Mouse (Mus musculus) cerebellum, adult 9-11 months (tissue): ENCODE results near the gene Dlec1.
A peak's percentile ranks its signal among the peaks of the same experiment; 100 is the strongest.

Experiments used
- DNase-seq: peaks from one replicate; pipeline ENCODE4 v3.0.0; 2022

Gene Dlec1

DNA sequence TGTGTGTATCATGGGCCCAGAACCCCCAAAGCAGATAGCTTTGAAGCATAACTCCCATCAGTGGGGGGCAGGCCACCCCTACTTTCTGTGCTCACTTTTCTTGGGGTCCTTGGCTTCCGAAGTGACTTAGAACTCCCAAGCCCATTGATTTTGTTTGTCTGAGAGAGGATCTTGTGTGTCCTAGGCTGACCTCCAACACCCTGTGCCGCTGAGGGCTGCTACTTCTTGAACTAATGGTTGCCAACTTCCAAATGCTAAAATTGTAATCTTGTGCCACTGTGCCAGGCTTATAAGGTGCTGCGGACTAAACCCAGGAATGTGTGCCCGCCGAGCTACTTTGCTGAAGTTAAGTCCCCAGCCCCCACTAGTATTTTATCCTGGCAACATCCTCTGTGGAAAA is 11.8 kb upstream of the Dlec1 start:
- DNase-seq: no peak

DNA sequence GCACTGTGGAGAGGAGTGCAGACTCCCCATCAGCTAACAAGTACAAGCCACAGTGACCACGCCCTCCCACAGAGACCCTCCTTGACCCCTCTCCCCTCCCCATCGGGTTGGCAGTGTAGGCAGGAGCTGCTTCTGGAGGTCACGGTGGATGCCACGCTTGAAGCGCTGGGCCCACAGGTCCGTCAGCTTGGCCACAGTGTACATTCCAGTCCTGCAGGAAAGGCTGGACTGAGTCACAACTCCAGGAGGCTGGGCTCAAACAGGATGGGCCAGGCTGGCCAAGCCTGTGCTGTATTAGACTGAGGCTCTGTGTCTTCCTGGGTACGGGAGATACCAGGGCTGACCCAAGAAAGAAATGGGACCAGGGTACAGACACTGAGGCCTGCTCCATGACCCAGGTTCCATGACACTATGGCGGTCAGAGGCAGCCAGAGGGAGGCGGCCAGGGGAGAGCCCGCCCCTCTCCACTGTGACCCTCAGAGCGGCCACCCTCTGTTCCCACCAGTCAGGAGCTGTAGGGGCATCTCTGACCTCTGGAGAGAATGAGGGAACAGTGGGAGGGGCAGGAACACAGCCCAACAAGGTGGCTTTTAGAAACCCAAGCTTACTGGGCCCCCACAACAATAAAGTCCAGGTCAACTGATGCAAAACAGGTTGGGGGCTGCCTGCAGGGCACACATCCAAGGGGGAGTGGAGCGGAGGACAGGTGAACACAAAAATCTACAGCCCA is 10.5 kb upstream of the Dlec1 start:
- DNase-seq: no peak

DNA sequence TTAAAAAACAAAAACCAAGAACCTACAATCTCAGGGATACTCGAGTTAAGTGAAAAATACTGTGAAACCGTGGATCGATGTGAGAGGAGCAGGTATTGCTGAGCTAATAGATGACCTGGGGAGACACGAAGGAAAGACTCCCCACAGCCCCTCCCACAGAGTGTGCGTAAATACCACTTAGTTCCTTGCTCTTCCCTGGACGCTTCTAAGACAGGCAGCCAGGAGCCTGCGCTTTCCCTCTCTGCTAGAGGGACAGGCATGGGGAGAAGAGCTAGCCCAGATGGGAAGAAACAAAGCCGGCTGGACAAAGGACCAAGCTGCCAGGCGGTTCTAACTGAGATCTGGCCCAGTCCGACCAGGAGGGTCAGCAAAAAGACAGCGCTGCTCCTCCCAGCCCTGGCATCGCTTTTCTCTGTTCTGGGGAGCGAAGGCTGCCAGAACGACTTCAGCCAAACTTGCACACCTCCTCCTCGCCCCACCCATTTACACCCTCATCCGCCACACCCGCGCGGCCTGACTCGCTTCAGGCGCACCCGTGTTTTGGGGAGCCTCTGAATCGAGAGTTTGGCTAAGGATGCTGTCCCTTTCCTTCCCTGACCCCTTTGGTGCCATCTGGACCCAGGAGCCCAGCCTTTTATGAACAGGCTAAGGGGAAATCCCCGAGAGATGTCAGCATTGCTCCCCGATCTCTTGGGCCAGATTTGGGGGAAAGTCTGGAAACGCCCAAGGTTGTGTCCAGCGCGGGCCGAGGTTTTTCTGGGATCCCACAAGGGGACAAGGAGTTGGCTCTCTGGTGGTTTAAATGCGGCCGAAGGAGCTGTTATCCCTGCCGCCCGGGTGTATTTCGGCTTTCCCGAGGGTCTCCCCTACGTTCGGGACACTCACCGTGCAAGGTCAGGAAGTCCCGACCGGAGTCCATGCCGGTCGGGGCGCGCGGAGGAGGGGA is 9.5 kb upstream of the Dlec1 start:
- DNase-seq: peak; percentile 37

DNA sequence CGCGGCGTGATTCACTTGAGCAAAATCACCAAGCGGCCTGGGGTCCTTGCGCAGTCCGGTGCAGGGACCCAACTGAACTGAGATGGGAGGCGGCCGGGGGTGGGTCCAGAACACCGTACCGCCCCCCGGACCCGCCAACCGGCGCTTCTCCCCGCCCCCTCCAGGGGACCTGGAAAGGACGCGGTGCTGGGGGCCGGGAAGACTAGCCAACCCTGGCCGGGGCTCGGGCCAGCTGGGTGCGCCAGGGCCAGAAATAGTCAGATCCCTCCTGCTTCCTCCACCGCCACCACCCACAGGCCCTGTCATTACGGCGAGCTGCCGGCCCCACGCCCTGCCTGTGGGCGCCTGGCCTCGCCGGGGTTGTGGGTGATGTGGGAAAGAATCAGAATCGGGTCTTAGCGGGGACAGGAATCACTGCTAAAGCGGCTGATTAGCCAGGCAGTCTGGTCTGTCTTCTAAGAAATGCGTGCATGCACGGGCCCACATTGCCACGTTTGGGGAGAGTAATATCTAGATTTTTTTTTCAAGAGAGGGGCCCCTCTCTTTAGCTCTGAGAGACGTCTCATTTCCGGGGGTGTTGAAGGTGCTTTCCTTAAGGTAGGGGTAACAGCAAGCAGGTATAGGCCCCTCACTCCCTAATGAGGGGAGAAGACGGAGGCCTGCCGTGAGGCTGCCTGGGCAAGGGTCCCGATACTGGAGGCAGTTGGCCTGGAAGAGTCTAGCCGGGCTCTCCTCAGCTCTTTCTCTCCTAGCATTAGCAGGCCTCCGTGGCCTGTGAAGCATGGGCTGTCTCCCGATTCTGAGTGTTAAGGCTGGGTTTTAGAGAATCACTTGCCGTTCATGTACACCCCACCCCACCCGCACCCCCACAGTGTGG is 8.6 kb upstream of the Dlec1 start, which contains the start of gene Plcd1:
Plcd1 (minus strand) TSS at position 84 of the 877 bp plus-strand sequence.
- peak; percentile 63 for DNase-seq

DNA sequence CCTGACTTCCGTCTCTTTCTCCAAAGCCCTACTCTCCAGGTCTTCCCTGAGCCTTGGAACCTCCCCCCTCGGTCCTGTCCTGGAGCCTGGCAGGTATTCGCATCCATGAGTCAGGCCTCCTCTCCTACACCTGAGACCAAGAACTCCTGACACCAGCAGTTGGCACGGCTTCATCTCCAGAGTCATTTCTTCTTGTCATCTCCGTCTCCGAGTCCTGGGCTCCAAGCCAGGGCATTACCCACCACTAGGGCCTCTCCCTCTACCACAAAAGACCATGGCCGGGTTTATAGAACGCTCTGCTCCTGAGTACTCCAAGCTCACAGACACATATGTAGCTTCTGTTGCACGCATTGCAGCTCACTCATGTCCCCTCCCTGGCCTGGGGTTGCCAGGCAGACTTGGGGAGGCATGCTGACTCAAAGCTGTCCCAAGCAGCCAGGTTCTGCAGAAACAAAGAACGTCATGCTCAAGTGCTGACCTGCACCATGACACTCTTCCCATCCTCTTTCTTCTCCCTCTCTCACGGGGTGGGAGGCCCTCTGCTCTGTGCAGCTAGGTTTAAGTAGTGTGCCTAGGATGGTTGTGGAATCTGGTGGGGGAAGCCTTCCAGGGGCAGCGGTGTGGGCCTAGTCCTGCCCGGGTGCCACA is 7.7 kb upstream of the Dlec1 start:
- no peak for DNase-seq

GRCm38 (mm10) chr9:119100177-119100898 is 1.9 kb upstream of the Dlec1 start:
- DNase-seq: no peak

- DNase-seq: no peak
Measured at GRCm38 (mm10) chr9:119102783-119103113, 470 bp downstream of the Dlec1 start.

- no peak for DNase-seq
Measured at GRCm38 (mm10) chr9:119107566-119107965, 5.3 kb downstream of the Dlec1 start.

- DNase-seq: no peak
Measured at GRCm38 (mm10) chr9:119109685-119110353, 7.5 kb downstream of the Dlec1 start.

DNA sequence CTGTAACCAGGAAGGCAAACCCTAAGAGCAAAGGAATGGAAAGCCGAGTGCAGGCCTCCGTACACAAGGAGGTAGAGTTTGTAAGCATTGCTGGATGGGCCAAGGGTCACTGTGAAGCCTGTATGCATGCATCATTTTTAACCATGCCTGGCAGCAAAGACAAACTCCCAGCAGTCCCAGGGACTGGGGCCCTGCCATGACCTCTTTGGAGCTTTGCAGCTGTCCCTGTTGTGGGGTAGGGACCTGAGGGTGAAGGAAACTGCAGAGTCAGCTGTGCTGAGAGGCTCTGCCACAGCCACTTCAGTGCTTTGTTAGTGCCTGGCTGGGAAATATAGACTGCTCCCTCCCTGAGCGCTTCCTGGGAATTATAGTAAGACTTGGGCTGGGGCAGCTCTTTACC is 8.4 kb downstream of the Dlec1 start:
- no peak for DNase-seq

DNA sequence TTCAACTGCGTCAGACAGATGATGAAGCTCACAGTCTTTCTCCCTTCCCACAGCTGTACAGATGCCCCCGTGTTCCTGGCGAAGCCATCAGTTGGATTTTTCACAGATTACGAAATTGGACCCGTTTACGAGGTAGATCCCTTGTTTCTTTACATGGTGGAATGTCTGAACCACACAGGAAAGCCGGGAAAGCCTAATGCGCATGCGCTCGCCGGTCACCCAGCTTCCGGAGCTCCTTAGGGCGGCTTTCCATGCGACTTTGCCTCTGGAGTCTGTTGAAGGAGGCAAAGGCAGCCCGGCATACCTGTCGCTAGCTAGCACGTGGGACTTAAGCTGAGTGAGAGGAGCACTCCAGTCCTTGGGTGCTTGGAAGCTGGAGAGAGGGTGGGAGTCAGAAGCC is 12.6 kb downstream of the Dlec1 start:
- DNase-seq: no peak

DNA sequence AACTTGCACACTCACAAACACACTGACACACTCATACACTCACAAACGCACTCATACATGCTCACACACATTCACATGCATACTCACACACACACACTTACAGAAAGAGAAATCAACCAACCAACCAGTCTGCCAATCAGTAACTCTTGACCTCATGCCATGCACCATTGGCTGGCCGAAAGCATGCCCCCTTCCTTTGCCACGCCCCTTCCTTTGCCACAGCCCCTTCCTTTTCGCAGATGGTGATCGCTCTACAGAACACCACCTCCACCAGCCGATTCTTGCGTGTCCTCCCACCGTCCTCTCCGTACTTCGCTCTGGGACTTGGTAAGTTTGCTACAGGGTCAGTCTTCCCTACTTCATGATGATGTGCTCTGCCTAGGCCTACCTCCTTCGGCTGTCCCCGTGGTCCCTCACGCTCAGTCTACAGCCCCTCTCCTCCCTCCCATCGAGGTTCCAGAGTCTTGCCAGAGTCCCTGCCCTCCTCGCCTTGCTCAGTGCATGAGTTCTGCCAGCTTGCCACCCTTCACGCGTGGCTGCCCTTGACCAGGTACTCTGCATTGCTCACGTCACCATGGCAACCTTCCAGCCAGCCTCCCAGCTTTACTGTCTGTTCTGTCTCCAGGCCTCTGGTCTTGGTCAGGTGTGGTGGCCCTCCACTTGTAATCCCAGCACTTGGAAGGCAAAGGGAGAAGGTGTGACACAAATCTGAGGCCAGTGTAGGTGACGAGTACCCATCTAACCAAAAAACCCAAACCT is 17.3 kb downstream of the Dlec1 start:
- no peak for DNase-seq

DNA sequence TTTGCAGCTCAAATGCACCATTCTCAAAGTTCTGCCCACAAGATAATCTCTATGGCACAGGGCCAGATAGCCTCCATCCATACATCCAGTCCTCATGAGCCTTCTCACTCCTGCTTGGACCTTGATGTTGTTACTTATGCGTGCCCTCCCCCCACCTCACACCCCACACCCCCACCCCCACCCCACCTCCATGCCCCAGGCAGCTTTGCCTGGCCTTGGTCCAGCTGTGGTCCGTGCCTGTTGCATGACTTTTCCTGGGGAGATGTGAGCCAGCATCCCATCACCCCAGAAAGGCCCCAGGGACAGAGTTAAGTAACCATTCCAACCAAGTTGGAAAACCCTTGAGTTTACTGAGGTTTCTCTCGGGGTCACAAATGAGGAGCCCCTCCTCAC is 17.9 kb downstream of the Dlec1 start:
- DNase-seq: no peak

DNA sequence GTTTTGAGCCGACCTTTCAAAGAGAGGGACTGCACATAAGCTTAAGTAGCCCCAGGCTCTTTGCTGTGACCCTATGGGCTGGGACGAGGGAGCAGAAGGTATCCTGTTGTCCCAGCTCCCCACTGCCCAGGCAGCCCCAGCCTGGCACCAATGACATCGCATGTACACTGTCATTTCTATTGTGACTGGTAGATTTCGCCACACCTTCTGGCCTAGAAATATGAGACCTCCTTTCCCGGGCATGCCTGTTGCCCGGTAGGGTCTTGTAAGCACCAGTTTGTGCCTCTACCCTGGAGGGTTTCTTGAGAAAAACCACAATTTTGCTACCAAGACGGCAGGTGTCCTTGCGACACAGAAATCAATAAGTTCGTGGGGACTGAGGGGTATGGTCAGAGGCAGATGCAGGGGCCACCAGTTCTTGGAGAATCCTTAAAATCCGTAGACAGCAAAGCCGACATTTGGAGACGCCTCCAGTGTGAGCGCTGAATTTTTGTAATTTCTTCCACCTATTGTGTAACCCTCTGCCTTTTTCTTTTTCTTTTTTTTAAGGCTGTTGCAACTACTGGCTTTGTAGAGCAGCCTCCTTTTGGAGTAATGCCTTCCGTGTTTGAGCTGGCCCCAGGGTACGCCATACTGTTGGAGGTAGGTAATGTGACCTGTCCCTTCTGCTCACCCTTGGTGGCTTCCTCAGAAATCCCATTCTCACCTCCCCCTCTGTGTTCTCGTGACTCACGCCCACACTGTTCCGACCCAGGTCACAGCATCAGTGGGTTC is 20.5 kb downstream of the Dlec1 start:
- no peak for DNase-seq

GRCm38 (mm10) chr9:119128436-119129181 is 26.3 kb downstream of the Dlec1 start:
- DNase-seq: no peak

- DNase-seq: no peak
Measured at GRCm38 (mm10) chr9:119130692-119131091, 28.4 kb downstream of the Dlec1 start.

GRCm38 (mm10) chr9:119138836-119139235 is 36.6 kb downstream of the Dlec1 start:
- no peak for DNase-seq

DNA sequence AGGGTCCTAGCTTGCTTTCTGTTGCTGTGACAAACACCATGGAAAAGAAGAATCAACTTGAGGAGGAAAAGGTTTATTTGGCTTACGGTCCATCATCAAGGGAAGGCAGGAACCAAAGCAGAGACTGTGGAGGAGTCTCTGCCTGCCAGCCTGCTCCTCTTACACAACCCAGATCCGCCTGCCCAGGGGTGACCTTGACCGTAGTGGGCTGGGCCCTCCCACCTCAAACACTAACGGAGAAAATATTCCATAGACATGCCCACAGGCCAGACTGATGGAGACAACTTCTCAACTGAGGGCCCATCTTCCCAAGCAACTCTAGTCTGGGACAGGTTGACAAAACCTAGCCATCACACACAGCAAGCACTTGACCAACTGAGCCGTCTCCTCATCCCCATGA is 39.8 kb downstream of the Dlec1 start:
- DNase-seq: no peak

GRCm38 (mm10) chr9:119143372-119143771 is 41.1 kb downstream of the Dlec1 start:
- DNase-seq: no peak
